In the genomic region with DNA sequence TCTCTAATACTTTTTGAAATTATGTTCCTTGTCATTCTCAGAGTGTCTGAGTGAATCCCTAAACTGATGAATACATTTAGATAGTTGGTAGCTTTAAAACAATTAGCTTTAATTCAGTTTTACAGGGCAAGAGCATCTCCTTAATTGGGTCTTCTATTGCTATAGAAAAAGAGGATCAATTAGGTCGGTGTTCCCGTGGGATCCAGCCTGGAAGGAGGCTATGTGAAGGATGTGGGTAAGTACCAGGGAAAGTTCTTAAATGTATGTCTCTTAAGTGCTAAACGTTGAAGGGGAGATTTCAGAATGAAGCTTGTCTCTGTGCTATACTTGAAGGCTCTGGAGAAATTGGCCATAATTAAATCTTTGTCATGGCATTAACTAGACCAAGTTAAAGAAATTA, we compare ENCODE assay signal across 23 mouse cellular contexts.
A peak's percentile ranks its signal among the peaks of the same experiment; 100 is the strongest.
DNase-seq lines count a peak whose midpoint lies in the region; ATAC-seq and TF ChIP-seq lines count a peak whose summit lies in the region.
"Had no signal": no experiment of that assay in that cellular context is flagged by ENCODE, and none has a peak within 500 bp of the region (broad histone marks: within the 10 kb centered on the region; RNA-seq: fewer than 3 reads in every experiment).

No protein-coding gene starts in this region.

- no peaks in the 10 kb centered on the region for H3K36me3 ChIP-seq in forebrain, embryonic 11.5 days (ENCODE audit: control insufficient read depth, insufficient read depth, low read length)
- no peaks in the 10 kb centered on the region for H3K36me3 ChIP-seq in forebrain, embryonic 15.5 days
- no peaks in the 10 kb centered on the region for H3K36me3 ChIP-seq in lung, postnatal 0 days (ENCODE audit: insufficient read depth, low read length)
- no peaks in the 10 kb centered on the region for H3K36me3 ChIP-seq in hindbrain, embryonic 15.5 days
- H3K36me3 ChIP-seq: embryonic facial prominence, embryonic 13.5 days; limb, embryonic 12.5 days; liver, embryonic 15.5 days had no signal

- H3K9ac ChIP-seq in forebrain, embryonic 11.5 days (ENCODE audit: low read length), result no peak overlapping the region
- no peak overlapping the region for H3K9ac ChIP-seq in forebrain, embryonic 15.5 days (replicated peaks)
- no peak overlapping the region for H3K9ac ChIP-seq in lung, postnatal 0 days (replicated peaks; ENCODE audit: low read depth)
- H3K9ac ChIP-seq in hindbrain, embryonic 15.5 days, result no peak overlapping the region
- H3K9ac ChIP-seq: embryonic facial prominence, embryonic 13.5 days; forebrain, embryonic 13.5 days; limb, embryonic 12.5 days; liver, embryonic 15.5 days had no signal

- DNase-seq in forebrain, embryonic 11.5 days (ENCODE audit: low spot score), result no peak
- DNase-seq in lung, postnatal 0 days (ENCODE audit: low spot score), result peak; percentile 1
- no peak for DNase-seq in lung, adult 2 months
- peak; percentile 51 for DNase-seq in brain, embryonic 14.5 days (ENCODE audit: low read depth)
- DNase-seq in heart, adult 8-10 months (ENCODE audit: low spot score), result no peak
- DNase-seq: adrenal gland, postnatal 25 days; cerebellum, adult 18-20 months; cerebellum, postnatal 10 days; gastrocnemius, postnatal 25 days; heart, adult 11 months; heart, postnatal 36 days; kidney, adult 11 months; kidney, postnatal 14 days had no signal

- H3K27me3 ChIP-seq in forebrain, embryonic 11.5 days (ENCODE audit: control insufficient read depth, insufficient read depth, low read length), result no peaks in the 10 kb centered on the region
- H3K27me3 ChIP-seq in forebrain, embryonic 15.5 days, result no peaks in the 10 kb centered on the region
- H3K27me3 ChIP-seq in lung, postnatal 0 days (replicated peaks; ENCODE audit: insufficient read depth, low read length), result no peaks in the 10 kb centered on the region
- H3K27me3 ChIP-seq in hindbrain, embryonic 15.5 days, result no peaks in the 10 kb centered on the region
- H3K27me3 ChIP-seq: embryonic facial prominence, embryonic 13.5 days; forebrain, embryonic 13.5 days; limb, embryonic 12.5 days; liver, embryonic 15.5 days had no signal

- peak; percentile 39; the same call in 1 of the 2 replicates for ATAC-seq in forebrain, embryonic 11.5 days (replicated peaks; ENCODE audit: low FRiP score)
- ATAC-seq in forebrain, embryonic 15.5 days (replicated peaks), result no peak
- no peak for ATAC-seq in lung, postnatal 0 days
- 0 out of 2 replicates have a peak, but pooled peaks have one; percentile 23 for ATAC-seq in hindbrain, embryonic 15.5 days (ENCODE audit: low FRiP score, low read depth)
- ATAC-seq: forebrain, embryonic 13.5 days; inflammation-experienced regulatory T-cells, adult 6 months had no signal

- no peak for TF ChIP-seq EP300 in lung, postnatal 0 days (IDR thresholded peaks at IDR 0.05)

- H3K4me3 ChIP-seq in forebrain, embryonic 11.5 days (ENCODE audit: low read depth, low read length), result no peak overlapping the region
- no peak overlapping the region for H3K4me3 ChIP-seq in forebrain, embryonic 15.5 days
- H3K4me3 ChIP-seq in lung, postnatal 0 days (ENCODE audit: low read depth, low read length), result no peak overlapping the region
- no peak overlapping the region for H3K4me3 ChIP-seq in lung, adult 2 months (replicated peaks; ENCODE audit: extremely low read depth, low read depth, low read length)
- H3K4me3 ChIP-seq in hindbrain, embryonic 15.5 days, result no peak overlapping the region
- H3K4me3 ChIP-seq: embryonic facial prominence, embryonic 13.5 days; erythroblast, embryonic 14.5 days; forebrain, embryonic 13.5 days; limb, embryonic 12.5 days; liver, embryonic 15.5 days had no signal

- no peak overlapping the region for H3K4me2 ChIP-seq in forebrain, embryonic 11.5 days (ENCODE audit: low read depth, low read length, severe bottlenecking)
- H3K4me2 ChIP-seq in forebrain, embryonic 15.5 days (replicated peaks), result no peak overlapping the region
- no peak overlapping the region for H3K4me2 ChIP-seq in lung, postnatal 0 days (replicated peaks; ENCODE audit: low read depth, low read length)
- H3K4me2 ChIP-seq in hindbrain, embryonic 15.5 days, result no peak overlapping the region
- H3K4me2 ChIP-seq: embryonic facial prominence, embryonic 13.5 days; forebrain, embryonic 13.5 days; heart, embryonic 11.5 days; limb, embryonic 12.5 days; liver, embryonic 15.5 days had no signal

- no peak for TF ChIP-seq CTCF in lung, postnatal 0 days (IDR thresholded peaks at IDR 0.05)
- no peak for TF ChIP-seq CTCF in lung, adult 2 months (IDR thresholded peaks at IDR 0.05; ENCODE audit: insufficient read depth, low read length)
- no peak for TF ChIP-seq CTCF in brain, embryonic 14.5 days (IDR thresholded peaks at IDR 0.05; ENCODE audit: borderline replicate concordance, extremely low read depth, insufficient read depth, insufficient read length)

- TF ChIP-seq POLR2A in lung, adult 2 months (IDR thresholded peaks at IDR 0.05; ENCODE audit: borderline replicate concordance, extremely low read depth, low read depth, low read length), result no peak
- TF ChIP-seq POLR2A in brain, embryonic 14.5 days (IDR thresholded peaks at IDR 0.05; ENCODE audit: borderline replicate concordance, extremely low read depth, insufficient read depth, insufficient read length, poor library complexity, severe bottlenecking), result no peak

- no peaks in the 10 kb centered on the region; the same call in 1 of the 2 replicates for H3K4me1 ChIP-seq in forebrain, embryonic 11.5 days (replicated peaks; ENCODE audit: control insufficient read depth, insufficient read depth, low read length)
- H3K4me1 ChIP-seq in forebrain, embryonic 15.5 days, result peaks cover 8% of the 10 kb centered on the region
- H3K4me1 ChIP-seq in lung, postnatal 0 days (ENCODE audit: insufficient read depth, low read depth, low read length), result no peaks in the 10 kb centered on the region
- H3K4me1 ChIP-seq in lung, adult 2 months (ENCODE audit: control insufficient read depth, insufficient read depth, low read length), result no peaks in the 10 kb centered on the region
- H3K4me1 ChIP-seq in hindbrain, embryonic 15.5 days (replicated peaks), result no peaks in the 10 kb centered on the region; the same call in 1 of the 2 replicates
- H3K4me1 ChIP-seq: limb, embryonic 12.5 days; liver, embryonic 15.5 days had no signal

- 19% methylated on average over 3 of the region's 3 CpGs for WGBS in forebrain, embryonic 11.5 days
- WGBS in forebrain, embryonic 15.5 days, result 12% methylated on average over 3 of the region's 3 CpGs
- 73% methylated on average over 3 of the region's 3 CpGs for WGBS in lung, postnatal 0 days
- 77% methylated on average over 3 of the region's 3 CpGs for WGBS in lung, adult 2 months
- WGBS in hindbrain, embryonic 15.5 days, result 70% methylated on average over 3 of the region's 3 CpGs

- no peaks in the 10 kb centered on the region for H3K9me3 ChIP-seq in forebrain, embryonic 11.5 days (ENCODE audit: control insufficient read depth, low read length)
- no peaks in the 10 kb centered on the region for H3K9me3 ChIP-seq in forebrain, embryonic 15.5 days
- H3K9me3 ChIP-seq in lung, postnatal 0 days (ENCODE audit: low read length), result no peaks in the 10 kb centered on the region
- H3K9me3 ChIP-seq in hindbrain, embryonic 15.5 days, result no peaks in the 10 kb centered on the region
- H3K9me3 ChIP-seq: embryonic facial prominence, embryonic 13.5 days; forebrain, embryonic 13.5 days; limb, embryonic 12.5 days; liver, embryonic 15.5 days had no signal

- no peak overlapping the region for H3K27ac ChIP-seq in forebrain, embryonic 11.5 days (ENCODE audit: low read depth, low read length)
- H3K27ac ChIP-seq in forebrain, embryonic 15.5 days (replicated peaks), result no peak overlapping the region
- no peak overlapping the region for H3K27ac ChIP-seq in lung, postnatal 0 days (ENCODE audit: low read length)
- no peak overlapping the region for H3K27ac ChIP-seq in hindbrain, embryonic 15.5 days (replicated peaks)
- H3K27ac ChIP-seq: embryonic facial prominence, embryonic 13.5 days; forebrain, embryonic 13.5 days; limb, embryonic 12.5 days; liver, embryonic 15.5 days; macrophage had no signal

Comparison
In these comparisons a context has a peak if more than half of its experiments do, and no peak if none do; other contexts are left out.
1. ATAC-seq: peak in forebrain, embryonic 11.5 days (single experiment) and hindbrain, embryonic 15.5 days (single experiment); none in forebrain, embryonic 15.5 days (single experiment) and lung, postnatal 0 days (single experiment).
2. DNase-seq: peak in lung, postnatal 0 days (single experiment) and brain, embryonic 14.5 days (single experiment); none in forebrain, embryonic 11.5 days (single experiment), lung, adult 2 months (single experiment) and heart, adult 8-10 months (single experiment).